Mouse (Mus musculus) stomach, postnatal 0 days (tissue): ENCODE results near the gene Mpg.

Experiments
- CTCF ChIP-seq: IDR thresholded peaks from 2 replicates; pipeline ENCODE4 v1.5.1; 2016; ENCODE audit warnings: antibody characterized with exemption, low read depth, mild to moderate bottlenecking, moderate library complexity
- EP300 ChIP-seq: optimal IDR thresholded peaks from 2 replicates; pipeline ENCODE3; 2016; ENCODE audit warnings: antibody characterized with exemption

GRCm38 (mm10) chr11:32268952-32269351, 42.6 kb downstream of the Mpg start:
- TF ChIP-seq CTCF = no peak
- TF ChIP-seq EP300 = no peak
